Mouse (Mus musculus) 3T3-L1 (cell line): ENCODE results near the gene Olfr1252.

Source experiments
- DNase-seq: peaks from one replicate; pipeline ENCODE4 v3.0.0-alpha.2; 2015; ENCODE audit warnings: low read depth, low spot score

Gene Olfr1252

DNA sequence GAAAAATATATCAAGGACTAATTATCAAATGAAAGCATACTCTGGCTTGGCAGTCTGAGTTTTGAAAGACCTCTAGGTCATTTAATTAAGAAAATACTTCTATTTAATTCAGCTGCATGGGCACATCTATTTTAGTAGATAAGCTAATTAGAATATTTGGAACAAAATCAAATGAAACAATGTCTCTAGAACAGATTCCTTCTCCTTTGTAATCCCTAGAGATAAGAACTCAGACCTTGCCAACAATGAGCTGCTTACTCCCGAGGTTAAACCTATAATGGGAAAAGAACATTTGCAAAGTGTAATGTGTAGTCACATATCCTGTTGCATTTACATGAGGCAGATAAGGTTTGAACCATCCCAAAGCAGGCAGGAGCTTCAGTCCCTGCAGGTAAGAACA is at the start of gene Olfr1252:
Gene Olfr1252 (minus strand): TSS at position 101 of the 400 bp plus-strand sequence.
- no peak for DNase-seq

DNA sequence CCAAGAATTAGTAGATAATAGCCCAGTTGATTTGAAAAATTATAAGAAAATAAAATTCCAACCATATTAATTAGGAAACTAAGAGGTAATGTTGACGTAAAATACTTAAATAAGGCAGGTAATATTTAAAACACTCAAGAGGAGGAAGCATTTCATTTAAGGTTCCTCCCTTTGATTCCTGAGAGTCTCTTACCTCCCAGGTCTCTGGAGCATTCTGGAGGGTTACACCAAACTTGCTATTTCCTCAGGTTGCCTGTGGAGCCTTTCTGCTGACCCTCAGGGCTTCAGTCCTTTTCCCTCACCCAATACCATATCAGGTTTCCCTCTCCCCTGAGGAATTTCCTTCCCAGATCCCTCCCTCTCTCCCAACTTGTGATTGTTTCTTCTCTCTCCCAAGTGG is 32.2 kb upstream of the Olfr1252 start, which contains the start of gene Olfr1253:
Gene Olfr1253 (minus strand): TSS at position 101 of the 400 bp plus-strand sequence.
- DNase-seq, result no peak

- no peak for DNase-seq
Observed at GRCm38 (mm10) chr2:89691980-89692379, 32.8 kb downstream of the Olfr1252 start.

- DNase-seq, result no peak
Observed at GRCm38 (mm10) chr2:89671836-89672235, 53.0 kb downstream of the Olfr1252 start, which contains the start of gene Olfr1251. TSS of gene Olfr1251 (minus strand) at chr2:89671936.
